Mouse (Mus musculus) large intestine, adult 2 months (tissue): ENCODE measurements at regions not wholly inside any gene's neighbourhood (a gene's known extent, or its start where the extent isn't known, plus 50 kb on each side); places are given as distances from the start of the nearest gene placed in this dataset.
"Not testable (repeated sequence)": the region's sequence is repeated elsewhere in the genome, so short reads cannot be mapped to it uniquely, and the experiment has no call there.

ENCODE experiments used
- DNase-seq: peaks from one replicate; pipeline ENCODE4 v3.0.0-alpha.2; 2012; ENCODE audit warnings: low read depth, low spot score
- WGBS: fragments of 180-500 bp; shearing (Covaris S2); methylation state at CpG from one replicate; pipeline ENCODE4 v1.1.7; 2018; 5-methylcytosine and 5-hydroxymethylcytosine counted together

GRCm38 (mm10) chr17:76703823-76704222 is 1152.1 kb upstream of the Fam98a start:
- no peak for DNase-seq

GRCm38 (mm10) chr17:76696219-76696618 is 1144.5 kb upstream of the Fam98a start:
- DNase-seq, result no peak
- WGBS, result 53% methylated on average over 3 of the region's 3 CpGs

GRCm38 (mm10) chr17:76658056-76658455 is 1106.3 kb upstream of the Fam98a start:
- DNase-seq, result no peak
- WGBS, result 77% methylated on average over 4 of the region's 4 CpGs

DNA sequence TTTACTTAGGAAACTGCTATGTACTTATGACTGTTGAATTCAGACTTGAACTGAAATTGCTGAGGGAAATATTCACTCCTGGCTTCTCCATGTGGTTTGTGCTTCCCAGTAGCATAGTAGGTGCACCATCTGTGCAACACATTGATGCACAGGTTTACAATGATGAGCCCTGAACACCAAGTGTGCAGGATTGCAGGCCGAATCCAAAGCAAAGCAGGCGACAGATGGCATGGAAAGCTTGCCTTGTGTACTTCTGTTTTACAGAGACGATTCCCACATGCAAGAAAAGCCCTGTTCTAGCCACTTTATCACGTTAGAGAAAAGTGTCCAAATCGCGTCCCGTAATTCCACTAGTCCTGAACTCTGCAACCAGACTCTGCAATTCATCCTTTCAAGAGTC is 1074.2 kb upstream of the Fam98a start:
- DNase-seq, result no peak
- WGBS, result 79% methylated on average over 7 of the region's 7 CpGs

- no peak for DNase-seq
- WGBS, result 55% methylated on average over 1 of the region's 1 CpGs
Measured at GRCm38 (mm10) chr17:76605237-76605636, 1053.5 kb upstream of the Fam98a start.

- DNase-seq, result no peak
Measured at GRCm38 (mm10) chr17:76578323-76578722, 1026.6 kb upstream of the Fam98a start.

DNA sequence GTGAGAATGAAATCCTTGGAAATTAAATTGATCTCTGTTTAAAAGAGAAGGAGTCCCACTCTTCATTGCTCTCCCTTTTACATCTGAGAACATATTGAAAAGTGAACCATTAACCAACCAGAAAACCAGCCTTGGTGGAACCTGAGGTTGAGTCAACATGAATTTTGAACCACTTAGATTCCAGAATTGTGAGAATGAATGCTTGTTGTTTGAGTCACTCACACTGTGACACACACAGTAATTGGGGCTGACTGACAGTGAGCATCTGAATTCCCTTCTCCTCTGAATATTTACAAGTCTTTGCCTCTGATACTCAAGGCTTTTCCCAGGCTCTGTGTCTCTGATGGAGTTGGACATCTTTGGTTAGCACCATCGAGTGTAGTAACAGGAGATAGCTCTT is 1008.0 kb upstream of the Fam98a start:
- 64% methylated on average over 1 of the region's 1 CpGs for WGBS
- no peak for DNase-seq

DNA sequence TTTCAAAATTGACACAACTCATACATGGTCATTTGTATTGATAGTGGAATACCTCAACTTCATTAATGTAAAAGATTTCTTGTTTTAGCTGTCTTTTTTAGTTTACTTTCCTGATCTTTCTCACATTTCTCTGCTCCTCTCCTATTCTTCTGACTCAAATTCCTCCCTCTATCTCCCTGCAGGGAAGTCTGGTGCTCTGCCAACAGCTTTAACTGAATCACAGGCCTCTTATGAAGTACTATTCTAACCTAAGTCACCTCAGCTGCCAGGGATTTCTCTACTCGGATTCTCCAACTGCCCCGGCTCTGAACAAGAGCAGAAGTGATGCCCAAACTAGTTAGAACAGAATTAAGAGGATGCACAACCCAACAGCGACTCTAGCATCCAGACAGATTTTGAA is 993.8 kb upstream of the Fam98a start:
- 68% methylated on average over 3 of the region's 3 CpGs for WGBS
- no peak for DNase-seq

GRCm38 (mm10) chr17:76535772-76536171 is 984.0 kb upstream of the Fam98a start:
- DNase-seq, result peak; percentile 25

GRCm38 (mm10) chr17:76501732-76502131 is 950.0 kb upstream of the Fam98a start:
- DNase-seq, result no peak

- WGBS, result 72% methylated on average over 4 of the region's 4 CpGs
- DNase-seq, result no peak
Measured at GRCm38 (mm10) chr17:76500446-76500845, 948.7 kb upstream of the Fam98a start.

GRCm38 (mm10) chr17:76499981-76500380 is 948.2 kb upstream of the Fam98a start:
- not testable (repeated sequence) for DNase-seq

- 80% methylated on average over 3 of the region's 3 CpGs for WGBS
- DNase-seq, result no peak
Measured at GRCm38 (mm10) chr17:76487347-76487746, 935.6 kb upstream of the Fam98a start.

- WGBS, result 41% methylated on average over 2 of the region's 2 CpGs
Measured at GRCm38 (mm10) chr17:76484130-76484529, 932.4 kb upstream of the Fam98a start.

DNA sequence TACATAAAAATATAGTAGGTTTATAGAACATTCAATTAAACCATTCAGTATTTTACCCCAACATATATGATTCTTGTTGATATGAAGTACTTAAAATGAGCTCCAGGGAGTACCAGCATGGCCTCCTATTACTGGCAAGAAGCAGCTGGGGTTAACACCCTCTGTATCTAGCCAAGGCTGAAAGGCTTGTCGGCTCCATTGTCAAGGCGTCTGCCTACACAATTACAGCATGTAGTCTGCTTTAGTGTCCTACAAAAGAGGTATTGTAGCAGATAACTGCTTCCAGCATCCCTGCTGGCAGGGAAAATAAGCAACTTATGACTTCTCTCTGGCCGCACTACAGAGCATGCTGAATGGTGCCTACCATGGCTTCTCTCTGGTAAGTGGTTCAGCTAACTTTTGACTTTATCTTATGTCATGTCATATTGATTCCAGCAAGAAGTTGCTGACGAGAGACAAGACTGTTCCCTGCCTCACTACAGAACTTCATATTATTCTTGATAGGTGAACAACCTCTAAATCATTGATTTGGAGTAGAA is 899.6 kb upstream of the Fam98a start:
- WGBS, result 78% methylated on average over 4 of the region's 4 CpGs
- no peak for DNase-seq

More at GRCm38 (mm10) chr17:76484130-76484529, 932.4 kb upstream of the Fam98a start:
- DNase-seq, result no peak
